Mouse (Mus musculus) hindbrain, postnatal 0 days (tissue): ENCODE measurements at regions not wholly inside any gene's neighbourhood (a gene's known extent, or its start where the extent isn't known, plus 50 kb on each side); places are given as distances from the start of the nearest gene placed in this dataset.

ENCODE experiments used
- ATAC-seq: fragments of 200-750 bp; cut with Nextera tagmentation; 2 replicates; pipeline ENCODE4 v1.8.0; 2017; ENCODE audit warnings: mild to moderate bottlenecking, moderate TSS enrichment, moderate library complexity
- DNase-seq: peaks from one replicate; pipeline ENCODE4 v3.0.0-alpha.2; 2015; ENCODE audit warnings: low spot score
- H3K27ac ChIP-seq: fragments of 300-500 bp; sonication (generic); 2 replicates; pipeline ENCODE4 v1.5.1; 2014; ENCODE audit warnings: mild to moderate bottlenecking
- H3K27me3 ChIP-seq: fragments of 300-500 bp; sonication (generic); 2 replicates; pipeline ENCODE4 v1.6.1; 2014; ENCODE audit warnings: low read length, mixed read lengths; ENCODE audit not compliant: insufficient read depth
- H3K36me3 ChIP-seq: fragments of 300-500 bp; sonication (generic); 2 replicates; pipeline ENCODE4 v1.6.1; 2014; ENCODE audit warnings: low read length, mixed read lengths; ENCODE audit not compliant: insufficient read depth
- H3K4me1 ChIP-seq: fragments of 300-500 bp; sonication (generic); 2 replicates; pipeline ENCODE4 v1.6.1; 2014; ENCODE audit warnings: antibody characterized with exemption, low read length, mixed read lengths; ENCODE audit not compliant: insufficient read depth
- H3K4me2 ChIP-seq: fragments of 300-500 bp; sonication (generic); 2 replicates; pipeline ENCODE4 v1.6.1; 2014; ENCODE audit warnings: low read depth, mild to moderate bottlenecking, low read length, moderate library complexity, mixed read lengths
- H3K4me3 ChIP-seq: fragments of 300-500 bp; sonication (generic); 2 replicates; pipeline ENCODE4 v1.5.1; 2014; ENCODE audit warnings: low read length
- H3K9ac ChIP-seq: fragments of 300-500 bp; sonication (generic); replicated peaks from 2 replicates; pipeline ENCODE4 v1.6.1; 2014; ENCODE audit warnings: mild to moderate bottlenecking, low read length, moderate library complexity, mixed read lengths
- H3K9me3 ChIP-seq: fragments of 300-500 bp; sonication (generic); 2 replicates; pipeline ENCODE4 v1.6.1; 2016; ENCODE audit warnings: low read length, mixed read lengths
- CTCF ChIP-seq: IDR thresholded peaks from 2 replicates; pipeline ENCODE4 v1.5.1; 2016; ENCODE audit warnings: antibody characterized with exemption, control low read depth, low read depth
- WGBS: fragments of 180-500 bp; shearing (Covaris S2); extraction: QIAGEN DNeasy Blood & Tissue Kit; methylation state at CpG from one replicate; pipeline ENCODE4 v1.1.7; 2014; 5-methylcytosine and 5-hydroxymethylcytosine counted together

GRCm38 (mm10) chr4:30776816-30777442, 1187.0 kb upstream of the Map3k7 start:
- H3K27me3 ChIP-seq, result no peaks in the 10 kb centered on the region
- no peak for TF ChIP-seq CTCF
- no peak overlapping the region for H3K27ac ChIP-seq
- H3K4me2 ChIP-seq, result no peak overlapping the region
- WGBS, result 34% methylated on average over 2 of the region's 2 CpGs
- ATAC-seq (no peak), DNase-seq (no peak)
- H3K9me3 ChIP-seq, result no peaks in the 10 kb centered on the region
- H3K4me3 ChIP-seq, result no peak overlapping the region
- H3K4me1 ChIP-seq, result no peaks in the 10 kb centered on the region
- H3K9ac ChIP-seq, result no peak overlapping the region
- H3K36me3 ChIP-seq, result no peaks in the 10 kb centered on the region

GRCm38 (mm10) chr4:30781649-30782048, 1182.2 kb upstream of the Map3k7 start:
- DNase-seq (no peak), ATAC-seq (no peak)

GRCm38 (mm10) chr4:30789976-30790657, 1173.8 kb upstream of the Map3k7 start:
- Histone ChIP-seq H3K27ac (no peak overlapping the region), H3K27me3 (no peaks in the 10 kb centered on the region), H3K4me2 (no peak overlapping the region), H3K9ac (no peak overlapping the region), H3K4me3 (no peak overlapping the region), H3K9me3 (no peaks in the 10 kb centered on the region), H3K4me1 (no peaks in the 10 kb centered on the region), H3K36me3 (no peaks in the 10 kb centered on the region)
- DNase-seq, result no peak
- 0 out of 2 replicates have a peak, but pooled peaks have one; percentile 18 for ATAC-seq
- WGBS, result 43% methylated on average over 5 of the region's 5 CpGs
- no peak for TF ChIP-seq CTCF

More at GRCm38 (mm10) chr4:30781649-30782048, 1182.2 kb upstream of the Map3k7 start:
- H3K4me1 ChIP-seq, result no peaks in the 10 kb centered on the region
- TF ChIP-seq CTCF, result no peak
- no peak overlapping the region for H3K4me3 ChIP-seq
- H3K4me2 ChIP-seq, result no peak overlapping the region
- H3K9me3 ChIP-seq, result no peaks in the 10 kb centered on the region
- H3K27ac ChIP-seq, result no peak overlapping the region
- H3K9ac ChIP-seq, result no peak overlapping the region
- H3K27me3 ChIP-seq, result no peaks in the 10 kb centered on the region
- no peaks in the 10 kb centered on the region for H3K36me3 ChIP-seq
- WGBS, result 62% methylated on average over 2 of the region's 2 CpGs

- ATAC-seq (no peak), DNase-seq (no peak)
Measured at GRCm38 (mm10) chr4:30809798-30810197, 1154.1 kb upstream of the Map3k7 start.

GRCm38 (mm10) chr4:30855361-30856056, 1108.4 kb upstream of the Map3k7 start:
- Histone ChIP-seq H3K36me3 (no peaks in the 10 kb centered on the region), H3K9me3 (0 out of 2 replicates have a peak, but pooled peaks cover 2% of the 10 kb centered on the region), H3K27ac (no peak overlapping the region), H3K9ac (no peak overlapping the region), H3K4me1 (no peaks in the 10 kb centered on the region), H3K27me3 (no peaks in the 10 kb centered on the region), H3K4me3 (no peak overlapping the region), H3K4me2 (no peak overlapping the region)
- 27% methylated on average over 5 of the region's 5 CpGs for WGBS
- TF ChIP-seq CTCF, result no peak
- ATAC-seq (no peak), DNase-seq (peak; percentile 6)

More at GRCm38 (mm10) chr4:30809798-30810197, 1154.1 kb upstream of the Map3k7 start:
- H3K4me3 ChIP-seq, result no peak overlapping the region
- no peaks in the 10 kb centered on the region for H3K27me3 ChIP-seq
- no peaks in the 10 kb centered on the region for H3K9me3 ChIP-seq
- H3K4me1 ChIP-seq, result no peaks in the 10 kb centered on the region
- H3K36me3 ChIP-seq, result no peaks in the 10 kb centered on the region
- no peak overlapping the region for H3K9ac ChIP-seq
- TF ChIP-seq CTCF, result no peak
- no peak overlapping the region for H3K4me2 ChIP-seq
- H3K27ac ChIP-seq, result no peak overlapping the region

- no peak overlapping the region for H3K27ac ChIP-seq
- no peaks in the 10 kb centered on the region for H3K9me3 ChIP-seq
- H3K4me3 ChIP-seq, result no peak overlapping the region
- H3K9ac ChIP-seq, result no peak overlapping the region
- H3K4me2 ChIP-seq, result no peak overlapping the region
- 68% methylated on average over 2 of the region's 2 CpGs for WGBS
- ATAC-seq, result no peak
- TF ChIP-seq CTCF, result no peak
- no peaks in the 10 kb centered on the region for H3K4me1 ChIP-seq
- H3K27me3 ChIP-seq, result no peaks in the 10 kb centered on the region
- no peaks in the 10 kb centered on the region for H3K36me3 ChIP-seq
- peak; percentile 12 for DNase-seq
Measured at GRCm38 (mm10) chr4:30904966-30905365, 1058.9 kb upstream of the Map3k7 start.

GRCm38 (mm10) chr4:30922944-30923343, 1041.0 kb upstream of the Map3k7 start:
- DNase-seq, result no peak
- no peaks in the 10 kb centered on the region for H3K36me3 ChIP-seq
- H3K27me3 ChIP-seq, result no peaks in the 10 kb centered on the region
- no peak overlapping the region for H3K27ac ChIP-seq
- no peak for TF ChIP-seq CTCF
- H3K4me2 ChIP-seq, result no peak overlapping the region
- no peak overlapping the region for H3K4me3 ChIP-seq
- no peak overlapping the region for H3K9ac ChIP-seq
- WGBS, result 89% methylated on average over 4 of the region's 4 CpGs
- no peak for ATAC-seq
- H3K4me1 ChIP-seq, result no peaks in the 10 kb centered on the region
- H3K9me3 ChIP-seq, result no peaks in the 10 kb centered on the region
